Mouse (Mus musculus) midbrain, embryonic 16.5 days (tissue): ENCODE results near the gene Clrn3. TPM values are rescaled to one million over a fixed set of nuclear protein-coding genes. Genes with fewer than 3 reads are reported as not detected.

Source experiments
- ATAC-seq: fragments of 200-750 bp; cut with Nextera tagmentation; 2 replicates; pipeline ENCODE4 v1.8.0; 2017; ENCODE audit warnings: moderate TSS enrichment
- H3K27ac ChIP-seq: fragments of 300-500 bp; sonication (generic); 2 replicates; pipeline ENCODE4 v1.5.1; 2014; ENCODE audit warnings: mild to moderate bottlenecking, low read length, mixed read lengths
- H3K27me3 ChIP-seq: fragments of 300-500 bp; sonication (generic); 2 replicates; pipeline ENCODE4 v1.6.1; 2014; ENCODE audit warnings: low read depth, low read length, mixed read lengths; ENCODE audit not compliant: control insufficient read depth, insufficient read depth
- H3K36me3 ChIP-seq: fragments of 300-500 bp; sonication (generic); 2 replicates; pipeline ENCODE4 v1.6.1; 2014; ENCODE audit warnings: mild to moderate bottlenecking, low read length, moderate library complexity, mixed read lengths; ENCODE audit not compliant: control insufficient read depth, insufficient read depth
- H3K4me1 ChIP-seq: fragments of 300-500 bp; sonication (generic); 2 replicates; pipeline ENCODE4 v1.6.1; 2014; ENCODE audit warnings: mild to moderate bottlenecking, low read length, mixed read lengths; ENCODE audit not compliant: control insufficient read depth, insufficient read depth
- H3K4me2 ChIP-seq: fragments of 300-500 bp; sonication (generic); 2 replicates; pipeline ENCODE4 v1.6.1; 2014; ENCODE audit warnings: mild to moderate bottlenecking, low read length, mixed read lengths
- H3K4me3 ChIP-seq: fragments of 300-500 bp; sonication (generic); 2 replicates; pipeline ENCODE4 v1.5.1; 2014; ENCODE audit warnings: low read depth, mild to moderate bottlenecking, low read length, moderate library complexity, mixed read lengths
- H3K9ac ChIP-seq: fragments of 300-500 bp; sonication (generic); 2 replicates; pipeline ENCODE4 v1.6.1; 2014; ENCODE audit warnings: low read depth, low read length, mixed read lengths
- H3K9me3 ChIP-seq: fragments of 300-500 bp; sonication (generic); replicated peaks from 2 replicates; pipeline ENCODE4 v1.6.1; 2014; ENCODE audit warnings: mild to moderate bottlenecking, low read length, mixed read lengths; ENCODE audit not compliant: control insufficient read depth, poor library complexity, severe bottlenecking
- WGBS: fragments of 180-500 bp; shearing (Covaris S2); extraction: QIAGEN DNeasy Blood & Tissue Kit; methylation state at CpG from one replicate; pipeline ENCODE4 v1.1.7; 2014; 5-methylcytosine and 5-hydroxymethylcytosine counted together
- microRNA counts: library from miRNA; unstranded; fragments of <30 nt; microRNA quantifications from one replicate; lab custom pipeline; 2016
- microRNA-seq: library from miRNA; unstranded; fragments of <30 nt; microRNA quantifications from one replicate; pipeline ENCODE4, GENCODE M21; 2017
- polyA plus RNA-seq: library from polyadenylated mRNA; unstranded; fragments of >200 nt; fragmentation: Nextera tagmentation; extraction: Ambion mirVana; gene quantifications from 2 replicates; pipeline ENCODE4 v1.2.1, GENCODE M21; 2015

Clrn3 gene
- polyA plus RNA-seq, 1 experiment from 2014 or later: not detected

DNA sequence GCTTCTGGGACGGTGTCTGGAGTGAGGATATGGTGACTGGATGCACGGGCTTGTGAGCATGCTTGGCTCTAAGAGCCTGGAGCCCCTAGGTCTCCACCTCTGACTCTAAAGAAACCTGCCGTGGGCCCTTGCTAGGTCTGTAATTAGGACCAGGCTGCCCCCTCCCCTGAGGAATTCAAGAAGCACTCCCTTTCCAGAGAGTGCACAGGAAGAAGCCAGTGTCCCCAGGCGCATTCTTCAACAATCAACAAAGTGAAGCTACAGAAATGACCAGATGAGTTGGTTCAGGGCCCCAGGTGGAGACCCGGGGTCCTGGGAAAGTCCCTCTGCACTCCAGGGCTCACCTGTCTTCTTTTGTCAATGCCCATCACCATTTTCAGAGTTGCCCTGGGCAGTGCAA is 51.2 kb downstream of the Clrn3 start:
- Histone ChIP-seq H3K4me3 (no peak overlapping the region), H3K9ac (no peak overlapping the region), H3K27me3 (peaks cover 13% of the 10 kb centered on the region), H3K4me1 (peaks cover 4% of the 10 kb centered on the region; the same call in 1 of the 2 replicates), H3K36me3 (no peaks in the 10 kb centered on the region), H3K27ac (no peak overlapping the region), H3K9me3 (no peaks in the 10 kb centered on the region), H3K4me2 (no peak overlapping the region)
- ATAC-seq: no peak
- 68% methylated on average over 5 of the region's 5 CpGs for WGBS

DNA sequence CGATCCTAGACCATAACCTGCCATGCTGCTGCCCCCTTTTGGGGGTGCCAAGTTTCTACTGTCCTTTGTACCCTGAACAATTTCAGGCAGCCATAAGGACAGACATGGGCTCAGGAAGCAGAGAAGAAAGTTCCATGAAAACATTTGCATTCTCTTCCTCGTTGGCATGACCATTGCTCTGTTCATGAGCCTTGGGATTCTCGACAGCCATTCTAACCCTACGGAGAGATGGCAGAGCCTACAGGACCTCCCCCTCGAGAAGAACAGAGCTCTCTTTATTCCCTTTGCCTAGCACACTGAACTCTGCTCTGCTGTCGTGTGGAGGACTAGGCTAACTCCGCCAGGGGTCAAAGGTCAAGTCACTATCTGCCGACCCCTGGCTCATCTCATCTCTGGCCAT is 52.5 kb downstream of the Clrn3 start:
- peaks cover 4% of the 10 kb centered on the region; the same call in 1 of the 2 replicates for H3K4me1 ChIP-seq
- no peaks in the 10 kb centered on the region for H3K9me3 ChIP-seq
- no peak overlapping the region for H3K4me3 ChIP-seq
- no peak for ATAC-seq
- 58% methylated on average over 8 of the region's 8 CpGs for WGBS
- H3K36me3 ChIP-seq: no peaks in the 10 kb centered on the region
- peaks cover 2% of the 10 kb centered on the region; the same call in 1 of the 2 replicates for H3K27me3 ChIP-seq
- H3K4me2 ChIP-seq: no peak overlapping the region
- no peak overlapping the region for H3K27ac ChIP-seq
- H3K9ac ChIP-seq: no peak overlapping the region

DNA sequence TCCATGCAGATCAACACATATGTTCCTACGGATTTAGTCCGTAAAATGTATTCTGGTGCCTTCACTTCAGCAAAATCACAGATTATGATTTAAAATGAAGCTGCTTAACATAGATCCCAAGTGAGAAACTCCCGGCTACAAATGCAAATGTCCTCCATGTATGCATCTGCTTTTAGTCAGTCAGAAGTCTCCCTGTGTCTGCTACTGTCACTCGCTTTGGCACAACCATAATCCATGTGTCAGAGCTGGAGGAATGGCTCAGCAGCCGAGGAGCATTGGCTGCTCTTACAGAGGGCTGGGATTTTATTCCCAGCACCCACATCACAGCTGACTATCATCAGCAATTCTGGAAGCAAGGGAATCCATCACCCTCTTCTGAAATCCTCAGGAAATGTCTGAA is 58.1 kb downstream of the Clrn3 start:
- Histone ChIP-seq H3K36me3 (no peaks in the 10 kb centered on the region), H3K4me3 (no peak overlapping the region)
- WGBS: 82% methylated on average over 5 of the region's 5 CpGs

DNA sequence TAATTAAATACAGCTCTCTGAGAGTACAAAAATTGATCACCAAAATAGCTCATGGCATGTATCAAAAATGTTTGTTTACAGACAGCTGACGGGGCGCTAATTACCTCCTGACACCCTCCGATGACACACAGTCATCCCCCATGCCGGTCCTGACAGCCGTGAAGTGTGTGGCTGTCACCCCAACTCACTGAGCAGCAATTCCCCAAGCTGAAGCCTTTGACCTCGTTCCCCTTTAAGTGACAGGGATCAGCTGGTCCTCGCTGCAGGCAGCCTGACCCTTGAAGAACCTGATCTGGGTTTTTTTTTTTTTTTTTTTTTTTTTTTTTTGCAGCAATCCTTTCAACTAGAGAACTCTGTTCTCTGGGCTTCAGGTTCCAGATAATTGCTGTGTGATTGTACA is 59.8 kb downstream of the Clrn3 start:
- Histone ChIP-seq H3K4me1 (peaks cover 9% of the 10 kb centered on the region), H3K36me3 (no peaks in the 10 kb centered on the region), H3K27ac (no peak overlapping the region), H3K9me3 (no peaks in the 10 kb centered on the region), H3K4me3 (no peak overlapping the region), H3K4me2 (no peak overlapping the region), H3K9ac (no peak overlapping the region), H3K27me3 (no peaks in the 10 kb centered on the region)
- WGBS: 44% methylated on average over 7 of the region's 7 CpGs
- no peak for ATAC-seq

More for the DNA sequence above, 58.1 kb downstream of the Clrn3 start:
- Histone ChIP-seq H3K27ac (no peak overlapping the region), H3K4me1 (peaks cover 5% of the 10 kb centered on the region), H3K9me3 (no peaks in the 10 kb centered on the region), H3K27me3 (no peaks in the 10 kb centered on the region), H3K4me2 (no peak overlapping the region), H3K9ac (no peak overlapping the region)
- no peak for ATAC-seq

DNA sequence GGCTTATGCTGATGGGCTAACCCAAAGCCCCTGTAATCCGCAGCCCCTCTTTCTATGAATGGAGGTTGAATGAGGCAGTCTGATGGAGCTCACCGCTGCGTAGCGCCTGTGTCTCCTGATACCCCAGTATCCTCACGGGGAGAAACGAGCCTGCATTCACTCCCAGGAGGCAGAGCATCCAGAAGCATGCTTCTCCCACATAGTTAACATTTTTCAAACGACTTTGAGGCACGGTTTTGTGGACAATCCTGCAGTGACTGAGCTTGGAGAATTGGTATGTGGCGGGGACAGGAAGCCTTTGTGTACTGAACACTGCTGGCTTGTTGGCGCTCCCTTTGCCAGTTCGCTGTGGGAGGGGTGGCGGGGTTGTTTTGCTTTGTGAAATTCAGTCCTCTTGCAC is 63.2 kb downstream of the Clrn3 start:
- H3K27ac ChIP-seq: no peak overlapping the region
- H3K4me3 ChIP-seq: peak overlapping the region; percentile 11

DNA sequence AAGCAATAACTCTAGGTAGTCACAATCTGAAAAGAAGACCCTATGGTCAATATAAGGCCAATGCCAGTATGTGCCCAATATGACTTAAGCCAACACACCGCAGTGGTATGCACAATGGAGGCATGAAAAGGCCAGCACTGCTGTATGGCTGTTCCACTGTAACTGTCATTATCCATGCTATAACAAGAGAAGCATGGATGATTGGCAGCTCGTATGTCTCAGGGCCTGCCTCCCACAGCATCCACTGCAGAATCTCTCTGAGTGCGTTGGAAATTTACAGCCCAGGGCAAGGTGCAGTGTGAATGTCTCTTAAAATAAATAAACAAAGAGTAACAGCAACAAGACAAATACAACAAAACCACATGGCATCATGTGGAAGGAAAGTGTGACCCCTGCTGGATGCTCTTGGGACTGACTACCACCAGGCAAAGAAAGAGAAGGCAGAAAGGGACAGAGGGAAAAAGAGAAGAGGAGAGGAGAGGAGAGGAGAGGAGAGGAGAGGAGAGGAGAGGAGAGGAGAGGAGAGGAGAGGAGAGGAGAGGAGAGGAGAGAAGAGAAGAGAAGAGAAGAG is 63.7 kb downstream of the Clrn3 start:
- Histone ChIP-seq H3K4me2 (peak overlapping the region; percentile 52), H3K4me1 (peaks cover 9% of the 10 kb centered on the region), H3K27ac (peak overlapping the region; percentile 47; the same call in 1 of the 2 replicates), H3K9me3 (no peaks in the 10 kb centered on the region), H3K27me3 (no peaks in the 10 kb centered on the region), H3K36me3 (no peaks in the 10 kb centered on the region), H3K9ac (no peak overlapping the region), H3K4me3 (no peak overlapping the region)
- 44% methylated on average over 3 of the region's 3 CpGs for WGBS
- peak; percentile 58 for ATAC-seq

More for the DNA sequence above, 63.2 kb downstream of the Clrn3 start:
- Histone ChIP-seq H3K9me3 (no peaks in the 10 kb centered on the region), H3K4me2 (peak overlapping the region; percentile 52), H3K4me1 (peaks cover 9% of the 10 kb centered on the region), H3K27me3 (no peaks in the 10 kb centered on the region), H3K36me3 (no peaks in the 10 kb centered on the region), H3K9ac (peak overlapping the region; percentile 55)
- 7% methylated on average over 12 of the region's 12 CpGs for WGBS
- ATAC-seq: peak; percentile 66; the same call in 1 of the 2 replicates

MicroRNAs encoded within 50 kb of the gene (microRNA counts, 519-probe panel; counts per million panel counts)
- 2,021 counts per million, percentile 50 among the panel's probes with 10 or more counts for microRNA mmu-miR-1962 (lab: Ali Mortazavi, UCI)

Small RNA genes within 50 kb of the gene (microRNA-seq; reads per million reads assigned to microRNA genes)
- gene Mir1962: not detected

Other genes with a start within 250 kb of the Clrn3 start
- gene Foxi2, start 118.3 kb downstream of the Clrn3 start, polyA plus RNA-seq: not detected in 2 replicates
- gene Ptpre, start 8.8 kb upstream of the Clrn3 start, polyA plus RNA-seq: 7.1 and 7.6 TPM in 2 replicates
- gene Mki67, start 187.7 kb upstream of the Clrn3 start, polyA plus RNA-seq: 3.3 and 5.1 TPM in 2 replicates